Mouse (Mus musculus): ENCODE data around the gene Guk1. TPM values are rescaled to one million over a fixed set of nuclear protein-coding genes. Genes with fewer than 3 reads are reported as not detected.
A peak's percentile ranks its signal among the peaks of the same experiment; 100 is the strongest.

Guk1 gene
- total and polyA plus RNA-seq, 2 experiments: 46.2 to 69.7 TPM

DNA sequence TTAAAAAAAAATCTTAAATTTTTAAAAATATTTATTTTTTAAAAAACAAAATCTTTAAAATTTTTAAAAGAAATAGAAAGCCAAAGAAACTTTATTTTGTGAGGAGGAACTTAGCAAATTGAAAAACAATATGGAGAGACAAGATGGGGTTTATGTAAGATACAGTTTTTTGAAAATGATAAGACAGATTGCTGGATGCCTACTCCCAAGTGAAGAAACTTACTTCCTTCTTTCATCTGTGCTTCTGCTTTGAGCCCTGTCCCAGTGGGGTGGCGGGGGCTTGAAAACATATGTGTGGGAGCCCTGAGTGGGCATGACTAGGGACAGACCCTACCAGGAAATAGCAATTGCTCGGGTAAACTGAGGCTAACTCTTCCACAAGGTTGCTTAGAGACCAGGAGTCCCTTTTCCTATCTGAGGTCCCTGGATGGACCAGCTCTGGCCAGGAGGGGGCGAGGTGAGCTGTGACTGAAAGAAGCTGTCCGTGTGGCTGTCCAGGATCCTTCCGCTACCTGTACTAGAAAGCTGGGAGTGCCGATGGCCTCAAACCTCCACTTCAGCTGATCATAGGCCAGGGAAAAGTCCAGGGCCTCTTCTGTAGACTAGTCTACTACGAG lies 38.2 kb upstream of the Guk1 start:
- peaks cover 18% of the 10 kb centered on the region for H3K4me1 ChIP-seq (ENCODE audit: control insufficient read depth, insufficient read depth, low read length)
- no peak overlapping the region for H3K27ac ChIP-seq (replicated peaks; ENCODE audit: insufficient read depth, low read depth, low read length)
- WGBS: 16% methylated on average over 7 of the region's 7 CpGs
- DNase-seq (ENCODE audit: extremely low read depth, low read depth, low spot score): peak; percentile 47
- no peak overlapping the region for H3K4me3 ChIP-seq (ENCODE audit: insufficient read depth, low read depth, low read length)
- peaks cover 26% of the 10 kb centered on the region for H3K79me2 ChIP-seq (ENCODE audit: control insufficient read depth, insufficient read depth, low read length)
- H3K36me3 ChIP-seq (ENCODE audit: control insufficient read depth, insufficient read depth, low read length): no peaks in the 10 kb centered on the region
- TF ChIP-seq CTCF (IDR thresholded peaks at IDR 0.05; ENCODE audit: low read depth, low read length) (peak; percentile 92), POLR2A (IDR thresholded peaks at IDR 0.05; ENCODE audit: extremely low read depth, insufficient read depth, low read length) (no peak)
- no peaks in the 10 kb centered on the region for H3K27me3 ChIP-seq (ENCODE audit: control insufficient read depth, insufficient read depth, low read length)
- no peak overlapping the region for H3K9ac ChIP-seq (ENCODE audit: low read depth, low read length)

DNA sequence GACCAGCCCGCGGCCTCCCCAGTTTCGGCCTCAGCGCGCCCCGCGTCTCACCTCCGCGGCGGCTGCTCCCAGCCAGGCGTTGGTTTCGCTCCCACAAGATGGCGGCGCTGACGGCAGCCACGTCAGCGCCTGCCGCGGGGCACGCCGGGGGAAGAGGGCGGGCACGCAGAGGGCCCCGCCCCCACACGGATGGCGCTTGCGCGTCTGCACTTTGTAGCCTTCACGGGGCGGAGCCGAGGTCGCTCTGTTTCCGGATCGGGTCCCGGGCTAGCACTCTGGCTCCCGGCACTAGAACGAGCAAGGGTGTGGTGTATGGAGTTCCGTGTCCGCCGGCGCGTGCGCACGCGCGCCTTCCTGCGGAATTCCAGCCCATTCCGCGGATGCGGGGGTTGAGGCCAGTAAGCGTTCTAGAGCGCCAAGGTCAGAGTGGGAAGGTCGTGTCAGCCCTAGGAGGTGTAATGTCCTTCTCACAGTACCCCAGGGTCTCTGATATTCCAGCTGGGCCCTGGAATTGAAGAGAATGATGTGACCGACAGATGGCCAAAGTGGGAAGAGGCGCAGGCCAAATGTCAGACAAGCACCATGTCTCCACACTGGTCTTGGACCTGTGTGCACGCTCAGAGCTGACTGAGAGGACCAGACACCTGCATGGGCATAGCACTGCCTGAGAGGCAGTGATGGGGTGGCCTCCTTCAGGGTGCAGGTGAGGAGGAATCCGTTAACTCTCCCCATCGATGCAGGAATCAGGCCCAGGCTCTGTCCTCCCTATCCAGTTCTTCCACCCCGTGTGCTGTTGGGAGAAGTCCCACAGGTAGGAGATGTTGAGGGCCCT lies 36.3 kb upstream of the Guk1 start, which contains the start of gene Arf1:
Gene Arf1, minus strand, starts transcription at position 149 of the 832 bp plus-strand sequence.
- H3K36me3 ChIP-seq (ENCODE audit: control insufficient read depth, insufficient read depth, low read length): no peaks in the 10 kb centered on the region
- TF ChIP-seq POLR2A (IDR thresholded peaks at IDR 0.05; ENCODE audit: extremely low read depth, insufficient read depth, low read length) (peak; percentile 84), CTCF (IDR thresholded peaks at IDR 0.05; ENCODE audit: low read depth, low read length) (no peak)
- H3K4me1 ChIP-seq (ENCODE audit: control insufficient read depth, insufficient read depth, low read length): peaks cover 30% of the 10 kb centered on the region
- H3K27ac ChIP-seq (replicated peaks; ENCODE audit: insufficient read depth, low read depth, low read length): peak within 1 kb of the TSS; percentile 97
- H3K79me2 ChIP-seq (ENCODE audit: control insufficient read depth, insufficient read depth, low read length): peaks cover 40% of the 10 kb centered on the region
- DNase-seq (ENCODE audit: extremely low read depth, low read depth, low spot score): peak; percentile 89
- H3K4me3 ChIP-seq (ENCODE audit: insufficient read depth, low read depth, low read length): peak within 1 kb of the TSS; percentile 94
- WGBS: 4% methylated on average over 59 of the region's 59 CpGs
- H3K9ac ChIP-seq (ENCODE audit: low read depth, low read length): peak within 1 kb of the TSS; percentile 99
- no peaks in the 10 kb centered on the region for H3K27me3 ChIP-seq (ENCODE audit: control insufficient read depth, insufficient read depth, low read length)

DNA sequence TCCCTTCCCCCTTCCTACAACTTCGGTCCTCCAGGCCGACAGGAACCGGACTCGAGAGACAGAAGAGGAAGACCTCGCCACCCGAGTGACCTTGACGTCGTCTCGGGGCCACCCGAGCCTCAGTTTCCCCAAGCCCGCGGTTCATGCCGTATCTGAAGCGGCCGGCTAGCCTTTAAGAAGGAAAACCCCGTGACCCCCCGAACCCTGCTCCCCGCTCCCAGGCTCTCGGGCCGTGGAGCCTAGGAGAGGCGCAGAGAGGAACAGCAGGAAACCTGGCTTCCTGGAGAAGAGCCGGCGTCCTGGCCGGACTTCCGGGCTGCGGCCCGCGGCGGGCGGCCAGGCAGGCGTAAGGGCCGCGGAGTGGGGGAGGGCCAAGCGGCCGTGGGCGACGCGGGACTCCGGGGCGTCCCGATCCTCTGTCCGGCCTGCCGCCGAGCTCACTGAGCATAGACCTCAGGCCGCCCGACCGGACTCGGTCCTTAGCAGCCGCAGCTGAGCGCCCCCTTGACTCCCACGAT lies 35.7 kb upstream of the Guk1 start:
- peak overlapping the region; percentile 94 for H3K4me3 ChIP-seq (ENCODE audit: insufficient read depth, low read depth, low read length)
- peaks cover 33% of the 10 kb centered on the region for H3K4me1 ChIP-seq (ENCODE audit: control insufficient read depth, insufficient read depth, low read length)
- DNase-seq (ENCODE audit: extremely low read depth, low read depth, low spot score): no peak

DNA sequence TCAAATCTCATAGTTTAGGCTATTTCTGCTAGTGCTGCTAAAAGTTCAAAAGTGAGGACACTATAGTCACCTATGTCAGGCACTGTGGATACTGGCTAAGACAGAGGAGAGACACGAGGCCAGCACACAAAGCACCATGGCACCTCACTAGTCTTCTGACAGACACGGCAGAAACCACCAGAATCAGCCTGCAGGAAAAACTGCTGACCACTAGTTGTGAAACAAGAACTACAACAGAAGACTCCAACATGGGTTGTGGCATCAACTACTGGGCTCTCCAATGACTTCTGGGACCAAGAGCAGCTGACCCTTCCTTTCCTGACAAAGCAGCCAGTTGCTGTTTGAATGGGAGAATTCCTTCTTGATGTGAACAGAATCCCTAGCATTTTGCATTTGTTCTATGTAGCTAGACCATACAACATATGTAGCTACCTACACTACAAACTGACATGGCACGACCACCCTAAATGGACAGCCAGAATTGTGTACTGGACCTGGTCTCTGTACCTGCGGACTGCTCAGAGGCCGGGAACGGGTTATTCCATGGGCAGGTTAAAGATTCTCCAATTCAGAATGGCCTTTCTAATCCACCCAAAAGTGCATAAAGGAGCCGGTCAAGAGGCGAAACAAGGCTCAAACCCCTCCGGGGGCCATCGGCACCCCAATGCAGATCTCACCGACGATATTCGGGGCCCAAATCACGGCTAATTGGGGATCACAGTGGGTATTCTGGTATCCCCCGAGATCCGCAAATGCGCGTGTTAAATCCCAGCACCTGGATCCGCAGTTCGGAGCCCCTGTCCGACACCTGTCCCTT lies 35.0 kb upstream of the Guk1 start:
- under 1% methylated on average over 21 of the region's 21 CpGs for WGBS
- peak; percentile 53 for DNase-seq (ENCODE audit: extremely low read depth, low read depth, low spot score)
- H3K27me3 ChIP-seq (ENCODE audit: control insufficient read depth, insufficient read depth, low read length): no peaks in the 10 kb centered on the region
- H3K79me2 ChIP-seq (ENCODE audit: control insufficient read depth, insufficient read depth, low read length): peaks cover 47% of the 10 kb centered on the region
- peaks cover 1% of the 10 kb centered on the region; the same call in 1 of the 2 replicates for H3K36me3 ChIP-seq (ENCODE audit: control insufficient read depth, insufficient read depth, low read length)
- H3K4me3 ChIP-seq (ENCODE audit: insufficient read depth, low read depth, low read length): peak overlapping the region; percentile 94
- peak overlapping the region; percentile 97 for H3K27ac ChIP-seq (replicated peaks; ENCODE audit: insufficient read depth, low read depth, low read length)
- TF ChIP-seq POLR2A (IDR thresholded peaks at IDR 0.05; ENCODE audit: extremely low read depth, insufficient read depth, low read length) (no peak), CTCF (IDR thresholded peaks at IDR 0.05; ENCODE audit: low read depth, low read length) (no peak)
- peak overlapping the region; percentile 99 for H3K9ac ChIP-seq (ENCODE audit: low read depth, low read length)
- H3K4me1 ChIP-seq (ENCODE audit: control insufficient read depth, insufficient read depth, low read length): peaks cover 33% of the 10 kb centered on the region

More for the DNA sequence above, 35.7 kb upstream of the Guk1 start:
- Histone ChIP-seq H3K9ac (ENCODE audit: low read depth, low read length) (peak overlapping the region; percentile 99), H3K27me3 (ENCODE audit: control insufficient read depth, insufficient read depth, low read length) (no peaks in the 10 kb centered on the region), H3K36me3 (ENCODE audit: control insufficient read depth, insufficient read depth, low read length) (peaks cover 1% of the 10 kb centered on the region; the same call in 1 of the 2 replicates), H3K79me2 (ENCODE audit: control insufficient read depth, insufficient read depth, low read length) (peaks cover 45% of the 10 kb centered on the region), H3K27ac (replicated peaks; ENCODE audit: insufficient read depth, low read depth, low read length) (peak overlapping the region; percentile 97)
- TF ChIP-seq POLR2A (IDR thresholded peaks at IDR 0.05; ENCODE audit: extremely low read depth, insufficient read depth, low read length) (no peak), CTCF (IDR thresholded peaks at IDR 0.05; ENCODE audit: low read depth, low read length) (no peak)
- under 1% methylated on average over 50 of the region's 51 CpGs for WGBS

DNA sequence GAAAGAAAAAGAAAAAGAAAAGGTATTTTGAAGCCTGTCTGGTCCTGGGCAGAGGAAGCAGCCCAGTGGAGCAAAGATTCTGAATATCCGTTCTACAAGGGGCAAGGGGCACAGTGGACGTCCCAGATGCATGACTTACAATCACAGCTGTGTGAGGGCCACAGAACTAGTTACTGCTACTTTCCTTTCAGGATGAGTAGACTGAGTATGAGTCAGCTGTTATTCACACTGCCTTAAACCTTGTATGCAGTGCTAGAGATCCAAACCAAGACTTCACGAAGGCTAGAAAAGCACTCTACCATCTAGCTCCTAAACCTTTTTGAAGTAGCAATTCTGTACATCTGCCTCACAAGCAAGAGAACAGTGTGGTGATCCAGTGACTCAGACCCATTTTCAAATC lies 34.2 kb upstream of the Guk1 start:
- Histone ChIP-seq H3K27me3 (ENCODE audit: control insufficient read depth, insufficient read depth, low read length) (no peaks in the 10 kb centered on the region), H3K79me2 (ENCODE audit: control insufficient read depth, insufficient read depth, low read length) (peaks cover 53% of the 10 kb centered on the region), H3K36me3 (ENCODE audit: control insufficient read depth, insufficient read depth, low read length) (peaks cover 1% of the 10 kb centered on the region; the same call in 1 of the 2 replicates), H3K27ac (replicated peaks; ENCODE audit: insufficient read depth, low read depth, low read length) (no peak overlapping the region), H3K4me1 (ENCODE audit: control insufficient read depth, insufficient read depth, low read length) (peaks cover 40% of the 10 kb centered on the region), H3K9ac (ENCODE audit: low read depth, low read length) (peak overlapping the region; percentile 99; the same call in 1 of the 2 replicates), H3K4me3 (ENCODE audit: insufficient read depth, low read depth, low read length) (peak overlapping the region; percentile 25; the same call in 1 of the 2 replicates)
- TF ChIP-seq CTCF (IDR thresholded peaks at IDR 0.05; ENCODE audit: low read depth, low read length) (no peak), POLR2A (IDR thresholded peaks at IDR 0.05; ENCODE audit: extremely low read depth, insufficient read depth, low read length) (no peak)
- DNase-seq (ENCODE audit: extremely low read depth, low read depth, low spot score): no peak
- 3% methylated on average over 3 of the region's 3 CpGs for WGBS

Data from liver, adult 2 months (tissue).